Mouse (Mus musculus) bone marrow macrophage, adult 2 months (primary cell): Measurements from ENCODE around the gene Pstpip1. TPM values are rescaled to one million over a fixed set of nuclear protein-coding genes. Genes with fewer than 3 reads are reported as not detected.

Experiments
- H3K27ac ChIP-seq: 2 replicates; pipeline ENCODE4 v1.5.1; 2012; ENCODE audit warnings: low read depth, low read length; ENCODE audit not compliant: insufficient read depth
- H3K4me1 ChIP-seq: 2 replicates; pipeline ENCODE4 v1.6.1; 2012; ENCODE audit warnings: low read length; ENCODE audit not compliant: control insufficient read depth, insufficient read depth
- H3K4me3 ChIP-seq: 2 replicates; pipeline ENCODE4 v1.5.1; 2012; ENCODE audit warnings: mild to moderate bottlenecking, low read length, moderate library complexity; ENCODE audit not compliant: insufficient read depth
- CTCF ChIP-seq: IDR thresholded peaks from 2 replicates; pipeline ENCODE4 v1.5.1; 2012; ENCODE audit warnings: low read depth, mild to moderate bottlenecking, low read length, moderate library complexity
- POLR2A ChIP-seq: IDR thresholded peaks from 2 replicates; pipeline ENCODE4 v1.6.1; 2012; ENCODE audit warnings: mild to moderate bottlenecking, low read depth, low read length, borderline replicate concordance
- polyA plus RNA-seq: library from polyadenylated mRNA; stranded (reverse); fragments of >200 nt; gene quantifications from 2 replicates; pipeline ENCODE4 v1.2.4, GENCODE M21; 2012; ENCODE audit not compliant: missing spikeins, insufficient read depth, insufficient read length

Gene Pstpip1
- polyA plus RNA-seq, 1 experiment: 163 TPM

- TF ChIP-seq CTCF (no peak), POLR2A (no peak)
- Histone ChIP-seq H3K27ac (peak overlapping the region; percentile 97), H3K4me3 (no peak overlapping the region), H3K4me1 (peaks cover 84% of the 10 kb centered on the region)
Measured at GRCm38 (mm10) chr9:56104921-56105320, 15.2 kb downstream of the Pstpip1 start.

- Histone ChIP-seq H3K27ac (peak overlapping the region; percentile 97), H3K4me1 (peaks cover 85% of the 10 kb centered on the region), H3K4me3 (no peak overlapping the region)
- TF ChIP-seq POLR2A (no peak), CTCF (no peak)
Measured at GRCm38 (mm10) chr9:56106274-56107072, 16.7 kb downstream of the Pstpip1 start.

GRCm38 (mm10) chr9:56107527-56107926, 17.8 kb downstream of the Pstpip1 start:
- H3K4me1 ChIP-seq: peaks cover 86% of the 10 kb centered on the region
- TF ChIP-seq CTCF (no peak), POLR2A (no peak)
- H3K4me3 ChIP-seq: no peak overlapping the region
- H3K27ac ChIP-seq: peak overlapping the region; percentile 85

GRCm38 (mm10) chr9:56108174-56108573, 18.4 kb downstream of the Pstpip1 start:
- Histone ChIP-seq H3K27ac (peak overlapping the region; percentile 85), H3K4me1 (peaks cover 86% of the 10 kb centered on the region), H3K4me3 (no peak overlapping the region)
- TF ChIP-seq CTCF: no peak
- no peak for TF ChIP-seq POLR2A

- no peak overlapping the region for H3K4me3 ChIP-seq
- H3K4me1 ChIP-seq: peaks cover 14% of the 10 kb centered on the region
- TF ChIP-seq CTCF (no peak), POLR2A (no peak)
- no peak overlapping the region for H3K27ac ChIP-seq
Measured at GRCm38 (mm10) chr9:56118091-56118490, 28.3 kb downstream of the Pstpip1 start.

- Histone ChIP-seq H3K4me1 (peaks cover 10% of the 10 kb centered on the region), H3K4me3 (no peak overlapping the region), H3K27ac (no peak overlapping the region)
- TF ChIP-seq CTCF: peak; percentile 78
- no peak for TF ChIP-seq POLR2A
Measured at GRCm38 (mm10) chr9:56118582-56118981, 28.8 kb downstream of the Pstpip1 start.

GRCm38 (mm10) chr9:56119651-56120050, 29.9 kb downstream of the Pstpip1 start:
- no peaks in the 10 kb centered on the region for H3K4me1 ChIP-seq
- no peak overlapping the region for H3K27ac ChIP-seq
- H3K4me3 ChIP-seq: no peak overlapping the region
- no peak for TF ChIP-seq CTCF
- TF ChIP-seq POLR2A: no peak

GRCm38 (mm10) chr9:56121097-56121496, 31.3 kb downstream of the Pstpip1 start:
- H3K4me3 ChIP-seq: no peak overlapping the region
- H3K4me1 ChIP-seq: no peaks in the 10 kb centered on the region
- no peak overlapping the region for H3K27ac ChIP-seq
- TF ChIP-seq POLR2A (no peak), CTCF (peak; percentile 32; the same call in 1 of the 2 replicates)

- Histone ChIP-seq H3K4me1 (peaks cover 5% of the 10 kb centered on the region; the same call in 1 of the 2 replicates), H3K4me3 (no peak overlapping the region), H3K27ac (no peak overlapping the region)
- no peak for TF ChIP-seq POLR2A
- no peak for TF ChIP-seq CTCF
Measured at GRCm38 (mm10) chr9:56122973-56123372, 33.2 kb downstream of the Pstpip1 start.

GRCm38 (mm10) chr9:56123613-56124012, 33.9 kb downstream of the Pstpip1 start:
- peaks cover 5% of the 10 kb centered on the region; the same call in 1 of the 2 replicates for H3K4me1 ChIP-seq
- TF ChIP-seq POLR2A (no peak), CTCF (no peak)
- H3K4me3 ChIP-seq: no peak overlapping the region
- H3K27ac ChIP-seq: no peak overlapping the region
